Mouse (Mus musculus) heart, embryonic 13.5 days (tissue): ENCODE data around the gene Rgcc. TPM values are rescaled to one million over a fixed set of nuclear protein-coding genes. Genes with fewer than 3 reads are reported as not detected.

Experiments
- ATAC-seq: fragments of 200-750 bp; cut with Nextera tagmentation; 2 replicates; pipeline ENCODE4 v1.8.0; 2017; ENCODE audit warnings: moderate TSS enrichment; ENCODE audit not compliant: insufficient number of reproducible peaks, low FRiP score, low TSS enrichment; ENCODE audit errors: extremely low read depth
- H3K27ac ChIP-seq: fragments of 300-500 bp; sonication (generic); replicated peaks from 2 replicates; pipeline ENCODE4 v1.5.1; 2015; ENCODE audit warnings: moderate library complexity, mild to moderate bottlenecking, inconsistent platforms
- H3K27me3 ChIP-seq: fragments of 300-500 bp; sonication (generic); replicated peaks from 2 replicates; pipeline ENCODE4 v1.6.1; 2015; ENCODE audit warnings: mild to moderate bottlenecking, inconsistent platforms
- H3K36me3 ChIP-seq: fragments of 300-500 bp; sonication (generic); 2 replicates; pipeline ENCODE4 v1.6.1; 2015; ENCODE audit warnings: mild to moderate bottlenecking, inconsistent platforms
- H3K4me1 ChIP-seq: fragments of 300-500 bp; sonication (generic); 2 replicates; pipeline ENCODE4 v1.6.1; 2015; ENCODE audit warnings: inconsistent platforms
- H3K4me2 ChIP-seq: fragments of 300-500 bp; sonication (generic); 2 replicates; pipeline ENCODE4 v1.6.1; 2015; ENCODE audit warnings: inconsistent platforms, mild to moderate bottlenecking, moderate library complexity
- H3K4me3 ChIP-seq: fragments of 300-500 bp; sonication (generic); 2 replicates; pipeline ENCODE4 v1.5.1; 2015; ENCODE audit warnings: moderate library complexity, mild to moderate bottlenecking, inconsistent platforms
- H3K9ac ChIP-seq: fragments of 300-500 bp; sonication (generic); 2 replicates; pipeline ENCODE4 v1.6.1; 2015; ENCODE audit warnings: inconsistent platforms, mild to moderate bottlenecking, moderate library complexity
- H3K9me3 ChIP-seq: fragments of 300-500 bp; sonication (generic); 2 replicates; pipeline ENCODE4 v1.6.1; 2016; ENCODE audit warnings: inconsistent platforms
- WGBS: fragments of 180-500 bp; shearing (Covaris S2); methylation state at CpG from one replicate; pipeline ENCODE4 v1.1.7; 2015; ENCODE audit warnings: mixed read lengths; 5-methylcytosine and 5-hydroxymethylcytosine counted together
- polyA plus RNA-seq: library from polyadenylated mRNA; unstranded; fragments of >200 nt; fragmentation: Nextera tagmentation; extraction: Ambion mirVana; gene quantifications from 2 replicates; pipeline ENCODE4 v1.2.1, GENCODE M21; 2015

The Rgcc gene
- polyA plus RNA-seq, 1 experiment from 2014 or later, result 12.6 TPM

DNA sequence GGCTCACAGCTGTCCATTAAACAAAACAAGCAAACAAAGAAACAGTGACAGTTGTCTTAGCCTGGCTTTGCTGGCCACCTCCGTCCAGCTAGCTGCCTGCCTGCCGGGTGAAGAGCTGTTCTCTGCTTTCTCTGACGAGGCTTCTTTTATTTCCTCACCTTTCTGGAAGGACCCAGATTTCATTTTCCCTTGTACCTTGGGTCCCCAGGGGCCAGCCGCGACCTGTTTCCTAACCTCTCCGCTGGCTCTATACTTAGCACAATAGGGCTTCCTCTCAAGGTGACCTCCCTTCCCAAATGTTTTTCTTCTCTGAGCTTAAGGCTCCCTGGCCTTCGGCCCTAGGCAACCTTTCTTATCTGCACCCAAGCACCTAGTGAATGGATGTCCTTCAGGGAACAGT, 23.5 kb downstream of the Rgcc start:
- 32% methylated on average over 7 of the region's 7 CpGs for WGBS
- H3K9ac ChIP-seq, result peak overlapping the region; percentile 16; the same call in 1 of the 2 replicates

DNA sequence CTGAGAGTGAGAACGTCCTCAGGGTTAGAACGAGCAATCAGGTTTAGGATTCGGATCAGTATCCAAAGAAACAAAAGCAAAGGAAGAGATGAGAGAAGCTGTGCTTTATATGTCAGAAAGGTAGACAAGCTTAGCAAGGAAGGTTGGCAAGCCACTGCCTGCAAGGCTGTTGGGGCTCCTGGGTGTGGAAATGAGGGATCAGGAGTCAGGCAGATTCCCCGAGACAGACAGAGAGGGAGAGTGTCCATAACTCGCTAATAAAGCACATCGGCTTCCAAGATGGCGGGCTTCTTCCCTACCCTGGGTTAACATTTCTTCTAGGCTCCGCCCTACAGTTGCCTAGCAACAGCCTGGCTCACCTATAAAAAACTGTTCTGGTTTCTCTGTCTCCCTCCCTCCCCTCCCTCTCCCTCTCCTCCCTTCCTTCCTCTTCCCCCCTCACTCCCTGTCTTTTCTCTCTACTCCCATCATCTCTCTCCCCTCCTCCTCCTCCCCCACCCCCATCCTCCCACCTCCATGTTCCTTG, 25.5 kb downstream of the Rgcc start:
- H3K4me3 ChIP-seq, result no peak overlapping the region
- ATAC-seq, result no peak
- WGBS, result 79% methylated on average over 8 of the region's 8 CpGs

More for the DNA sequence above, 23.5 kb downstream of the Rgcc start:
- no peaks in the 10 kb centered on the region for H3K27me3 ChIP-seq
- H3K9me3 ChIP-seq, result no peaks in the 10 kb centered on the region
- no peaks in the 10 kb centered on the region for H3K36me3 ChIP-seq
- ATAC-seq, result no peak
- H3K4me3 ChIP-seq, result no peak overlapping the region
- H3K4me2 ChIP-seq, result no peak overlapping the region
- H3K4me1 ChIP-seq, result peaks cover 33% of the 10 kb centered on the region
- no peak overlapping the region for H3K27ac ChIP-seq

DNA sequence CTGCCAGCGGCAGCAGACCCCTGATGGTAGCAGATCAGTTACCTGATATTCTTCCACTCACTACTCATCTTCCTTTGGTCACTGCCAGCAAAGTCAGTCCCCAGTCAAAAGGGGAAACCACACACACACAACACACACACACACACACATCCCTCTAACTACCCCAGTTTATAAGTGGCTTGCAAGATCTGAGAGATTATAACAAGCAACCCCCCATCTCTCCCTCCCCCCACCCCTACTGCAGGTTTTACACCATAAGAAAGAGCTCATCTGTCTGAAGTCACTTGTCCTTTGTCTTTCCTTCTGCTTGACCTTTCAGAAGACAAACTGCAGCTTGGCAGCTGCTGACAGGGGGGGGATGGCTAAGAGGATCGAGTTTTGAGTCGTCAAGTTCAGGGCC, 26.0 kb downstream of the Rgcc start:
- Histone ChIP-seq H3K9ac (no peak overlapping the region), H3K4me2 (no peak overlapping the region), H3K4me1 (peaks cover 33% of the 10 kb centered on the region), H3K4me3 (no peak overlapping the region), H3K27ac (no peak overlapping the region), H3K9me3 (no peaks in the 10 kb centered on the region), H3K27me3 (no peaks in the 10 kb centered on the region), H3K36me3 (no peaks in the 10 kb centered on the region)
- ATAC-seq, result no peak
- WGBS, result 31% methylated on average over 3 of the region's 3 CpGs

More for the DNA sequence above, 25.5 kb downstream of the Rgcc start:
- peaks cover 33% of the 10 kb centered on the region for H3K4me1 ChIP-seq
- no peak overlapping the region for H3K4me2 ChIP-seq
- H3K36me3 ChIP-seq, result no peaks in the 10 kb centered on the region
- H3K27ac ChIP-seq, result no peak overlapping the region
- H3K9me3 ChIP-seq, result no peaks in the 10 kb centered on the region
- no peak overlapping the region for H3K9ac ChIP-seq
- no peaks in the 10 kb centered on the region for H3K27me3 ChIP-seq

DNA sequence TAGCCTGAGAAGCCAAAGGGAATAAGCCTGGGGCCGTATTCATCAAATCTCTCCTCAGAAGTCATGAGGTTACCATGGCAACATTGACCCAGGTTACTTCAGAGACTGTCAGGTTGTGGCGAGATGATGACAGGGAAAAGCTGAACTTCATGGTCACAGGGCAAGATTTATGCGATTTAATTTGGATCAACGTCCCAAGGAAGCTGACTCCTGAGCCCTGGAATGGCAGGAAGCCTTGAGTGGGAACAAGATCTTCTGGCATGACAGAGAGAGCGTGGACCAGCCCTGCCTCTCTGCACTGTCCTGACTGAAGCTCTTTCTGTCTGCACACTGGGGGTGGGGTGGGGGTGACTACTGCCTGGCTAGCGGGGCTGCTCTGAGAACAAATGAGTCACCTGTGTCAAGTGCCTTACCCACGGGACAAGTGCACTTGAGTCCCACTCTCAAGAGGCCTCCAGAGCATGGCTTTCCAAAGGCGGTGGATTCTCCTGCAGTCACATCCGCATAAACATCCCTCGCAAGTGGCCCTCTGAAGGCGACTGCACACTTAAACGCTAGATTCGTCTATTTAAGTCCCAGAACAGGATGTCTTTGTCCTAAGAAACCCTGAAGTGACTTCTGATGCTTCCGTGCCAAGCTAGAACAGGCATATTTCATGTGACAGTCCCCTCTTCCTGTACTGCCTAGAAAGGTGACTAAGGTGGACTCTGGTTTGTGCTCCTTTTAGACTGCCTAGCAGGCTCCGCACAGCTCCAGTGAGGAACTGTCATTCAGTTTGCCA, 27.6 kb downstream of the Rgcc start:
- H3K27ac ChIP-seq, result no peak overlapping the region
- no peak overlapping the region for H3K4me3 ChIP-seq
- H3K4me2 ChIP-seq, result no peak overlapping the region
- peaks cover 3% of the 10 kb centered on the region; the same call in 1 of the 2 replicates for H3K9me3 ChIP-seq
- no peak overlapping the region for H3K9ac ChIP-seq
- no peaks in the 10 kb centered on the region for H3K27me3 ChIP-seq
- 61% methylated on average over 15 of the region's 15 CpGs for WGBS
- ATAC-seq, result no peak
- H3K4me1 ChIP-seq, result peaks cover 39% of the 10 kb centered on the region
- no peaks in the 10 kb centered on the region for H3K36me3 ChIP-seq

DNA sequence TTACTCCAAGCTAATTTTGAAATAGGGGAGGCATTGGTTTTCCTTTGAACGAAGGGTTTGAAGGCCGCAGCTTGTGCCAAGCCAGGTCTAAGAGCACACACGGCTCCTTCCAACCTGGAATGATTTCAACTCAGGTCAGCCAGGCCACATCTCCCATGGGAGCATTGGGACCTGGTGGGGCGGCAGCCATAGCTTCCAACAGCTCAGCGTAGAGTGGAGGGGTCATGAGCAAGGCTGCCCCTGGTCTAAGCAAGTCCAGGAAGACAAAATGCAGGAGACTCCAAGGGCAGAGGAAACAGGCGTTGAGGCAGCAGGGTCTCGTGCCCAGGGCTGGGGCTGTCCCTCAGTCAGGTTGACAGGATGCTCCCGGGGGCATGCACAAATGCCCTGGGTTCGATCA, 28.5 kb downstream of the Rgcc start:
- Histone ChIP-seq H3K27ac (no peak overlapping the region), H3K27me3 (0 out of 2 replicates have a peak, but pooled peaks cover 1% of the 10 kb centered on the region), H3K4me1 (peaks cover 35% of the 10 kb centered on the region), H3K9me3 (peaks cover 3% of the 10 kb centered on the region; the same call in 1 of the 2 replicates), H3K4me3 (no peak overlapping the region), H3K9ac (no peak overlapping the region), H3K4me2 (no peak overlapping the region), H3K36me3 (no peaks in the 10 kb centered on the region)
- 83% methylated on average over 9 of the region's 9 CpGs for WGBS
- no peak for ATAC-seq

DNA sequence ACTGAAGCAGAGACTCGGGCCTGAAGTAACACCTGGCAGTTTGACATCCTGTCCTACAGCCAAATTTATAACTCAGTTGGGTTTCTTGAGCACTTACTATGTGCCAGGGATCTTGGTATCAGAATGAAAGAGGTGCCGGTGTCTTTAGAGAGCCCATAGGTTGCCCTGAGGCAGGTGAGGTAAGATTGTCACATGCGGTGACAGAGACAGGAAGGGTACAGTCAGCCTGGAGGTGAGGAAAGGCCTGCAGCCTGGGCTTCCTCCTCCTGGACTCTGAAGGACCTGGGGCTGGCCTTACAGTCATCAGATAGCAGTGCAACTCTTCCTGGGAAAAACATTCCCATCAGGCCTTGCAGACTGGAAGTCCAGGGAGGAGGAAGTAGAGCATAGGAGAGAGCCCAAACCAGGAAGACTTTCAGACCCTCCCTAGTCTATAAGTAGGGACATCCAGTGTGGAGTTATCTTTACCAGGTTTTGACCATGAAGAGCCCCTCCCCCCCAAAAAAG, 29.2 kb downstream of the Rgcc start:
- Histone ChIP-seq H3K36me3 (no peaks in the 10 kb centered on the region), H3K9me3 (peaks cover 3% of the 10 kb centered on the region; the same call in 1 of the 2 replicates), H3K27ac (no peak overlapping the region), H3K4me1 (peaks cover 28% of the 10 kb centered on the region), H3K27me3 (0 out of 2 replicates have a peak, but pooled peaks cover 3% of the 10 kb centered on the region), H3K4me3 (no peak overlapping the region), H3K9ac (no peak overlapping the region), H3K4me2 (no peak overlapping the region)
- ATAC-seq, result no peak
- 89% methylated on average over 3 of the region's 3 CpGs for WGBS

DNA sequence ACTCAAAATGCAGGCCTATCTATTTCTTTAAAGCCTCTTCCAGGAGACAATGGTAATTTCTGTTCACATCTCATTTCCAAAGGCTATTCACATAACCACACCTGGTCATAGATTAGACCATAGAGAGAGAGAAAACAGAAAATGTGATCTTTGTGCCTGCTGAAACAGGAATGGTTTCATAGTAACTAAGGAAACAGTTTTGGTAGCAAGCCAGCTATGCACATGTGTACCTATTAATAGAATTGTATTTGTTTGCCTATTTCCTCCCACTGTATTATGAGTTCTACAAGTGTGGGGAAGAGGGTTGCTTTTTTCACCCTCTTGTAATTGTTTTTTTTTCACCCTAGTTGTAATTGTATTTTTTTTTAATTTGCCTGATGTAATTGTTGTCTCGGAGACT, 31.9 kb downstream of the Rgcc start:
- 57% methylated on average over 1 of the region's 1 CpGs for WGBS

DNA sequence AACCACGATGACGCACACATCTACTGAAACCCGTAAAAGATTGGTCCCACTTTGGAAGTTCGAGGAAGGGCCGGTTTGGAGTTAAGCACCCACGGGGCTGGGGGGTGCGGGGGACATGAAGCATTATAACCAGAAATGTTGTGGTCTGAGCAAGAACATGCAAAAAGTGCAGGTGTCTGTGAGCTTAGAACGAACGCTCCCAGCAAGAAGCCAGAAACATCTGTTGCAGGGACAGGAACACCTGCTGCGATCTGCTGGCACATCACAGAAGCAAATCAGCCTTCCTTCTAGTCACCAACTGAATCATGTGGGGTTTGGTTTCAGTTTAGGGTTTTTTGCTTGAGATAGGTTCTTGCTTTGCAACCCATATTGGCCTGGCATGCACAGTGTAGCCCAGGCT, 33.6 kb downstream of the Rgcc start:
- H3K36me3 ChIP-seq, result no peaks in the 10 kb centered on the region
- no peak overlapping the region for H3K4me3 ChIP-seq
- no peak overlapping the region for H3K27ac ChIP-seq
- H3K4me1 ChIP-seq, result peaks cover 9% of the 10 kb centered on the region
- H3K9ac ChIP-seq, result no peak overlapping the region
- 0 out of 2 replicates have a peak, but pooled peaks cover 7% of the 10 kb centered on the region for H3K27me3 ChIP-seq
- H3K4me2 ChIP-seq, result no peak overlapping the region
- ATAC-seq, result no peak
- WGBS, result 81% methylated on average over 10 of the region's 10 CpGs
- peaks cover 3% of the 10 kb centered on the region; the same call in 1 of the 2 replicates for H3K9me3 ChIP-seq

More for the DNA sequence above, 31.9 kb downstream of the Rgcc start:
- no peak for ATAC-seq
- Histone ChIP-seq H3K9me3 (peaks cover 3% of the 10 kb centered on the region; the same call in 1 of the 2 replicates), H3K27ac (no peak overlapping the region), H3K4me3 (no peak overlapping the region), H3K27me3 (0 out of 2 replicates have a peak, but pooled peaks cover 4% of the 10 kb centered on the region), H3K4me2 (no peak overlapping the region), H3K36me3 (no peaks in the 10 kb centered on the region), H3K9ac (no peak overlapping the region), H3K4me1 (peaks cover 17% of the 10 kb centered on the region)

DNA sequence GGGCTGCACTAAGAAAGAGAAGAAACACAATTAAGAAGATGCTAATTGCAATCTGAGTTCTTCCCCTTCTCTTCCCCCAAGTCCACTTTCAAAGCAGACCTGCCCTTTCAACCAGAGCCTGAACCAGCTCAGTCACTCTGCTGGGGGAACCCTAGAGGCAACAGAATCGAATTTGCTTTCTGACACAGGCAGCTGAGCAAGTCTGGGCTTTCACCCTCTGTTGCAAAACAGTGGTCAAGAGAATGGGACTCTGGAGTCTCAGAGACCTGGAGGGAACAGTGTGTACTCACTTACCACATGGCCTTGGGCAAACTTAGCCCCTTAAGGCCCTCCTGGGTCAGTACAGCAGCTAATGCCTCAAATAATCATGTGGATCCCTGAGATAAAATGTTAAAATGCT, 34.1 kb downstream of the Rgcc start:
- no peak overlapping the region for H3K4me2 ChIP-seq
- no peaks in the 10 kb centered on the region for H3K36me3 ChIP-seq
- H3K27me3 ChIP-seq, result 0 out of 2 replicates have a peak, but pooled peaks cover 11% of the 10 kb centered on the region
- peaks cover 3% of the 10 kb centered on the region; the same call in 1 of the 2 replicates for H3K9me3 ChIP-seq
- H3K27ac ChIP-seq, result no peak overlapping the region
- H3K4me3 ChIP-seq, result no peak overlapping the region
- no peak overlapping the region for H3K9ac ChIP-seq
- 48% methylated on average over 1 of the region's 1 CpGs for WGBS
- no peak for ATAC-seq
- peaks cover 9% of the 10 kb centered on the region for H3K4me1 ChIP-seq

DNA sequence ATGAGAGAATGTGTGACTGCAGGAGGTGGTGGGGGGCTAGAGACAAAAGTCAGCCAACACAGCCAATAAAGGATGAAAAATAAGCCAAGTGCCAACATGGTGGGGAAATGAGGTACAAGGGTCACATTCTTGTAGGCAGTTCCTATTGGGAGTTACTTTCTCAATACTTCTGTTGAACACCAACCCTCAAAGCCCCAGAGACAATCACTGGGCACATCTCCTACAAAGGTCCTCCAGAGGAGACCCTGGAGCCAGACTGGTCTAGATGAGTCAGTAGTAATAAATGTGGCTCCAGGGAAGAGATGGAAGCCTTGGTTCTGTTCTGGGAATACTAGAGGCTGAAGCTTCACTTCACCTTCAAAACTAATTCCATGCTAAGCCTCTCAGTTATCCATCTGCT, 35.0 kb downstream of the Rgcc start:
- 0 out of 2 replicates have a peak, but pooled peaks cover 11% of the 10 kb centered on the region for H3K27me3 ChIP-seq
- no peak for ATAC-seq
- peaks cover 3% of the 10 kb centered on the region; the same call in 1 of the 2 replicates for H3K9me3 ChIP-seq
- no peak overlapping the region for H3K27ac ChIP-seq
- no peak overlapping the region for H3K4me2 ChIP-seq
- peaks cover 9% of the 10 kb centered on the region for H3K4me1 ChIP-seq
- no peak overlapping the region for H3K9ac ChIP-seq
- no peaks in the 10 kb centered on the region for H3K36me3 ChIP-seq
- no peak overlapping the region for H3K4me3 ChIP-seq

DNA sequence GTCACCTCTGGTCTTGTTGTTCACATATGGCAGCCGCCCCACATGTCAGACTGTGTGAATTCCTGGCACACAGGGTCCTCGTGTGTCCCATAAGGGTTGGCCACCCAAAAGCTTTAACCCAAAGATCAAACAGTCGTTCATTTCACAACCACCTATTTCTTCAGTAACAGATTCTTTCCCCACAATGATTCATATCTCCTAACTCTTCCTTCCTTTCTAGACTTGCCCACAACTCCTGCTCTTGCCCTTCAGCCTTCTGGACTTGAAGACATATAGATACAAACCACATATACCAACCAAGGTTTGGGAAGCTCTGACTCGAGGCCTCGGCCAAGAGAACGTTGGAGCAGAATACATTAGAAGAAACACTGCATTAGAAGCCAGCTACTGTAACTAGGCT, 35.7 kb downstream of the Rgcc start:
- no peak overlapping the region for H3K4me3 ChIP-seq
- H3K9me3 ChIP-seq, result peaks cover 3% of the 10 kb centered on the region; the same call in 1 of the 2 replicates
- H3K27ac ChIP-seq, result no peak overlapping the region
- 80% methylated on average over 6 of the region's 6 CpGs for WGBS
- ATAC-seq, result no peak
- H3K4me1 ChIP-seq, result peaks cover 9% of the 10 kb centered on the region
- H3K9ac ChIP-seq, result no peak overlapping the region
- H3K27me3 ChIP-seq, result peaks cover 15% of the 10 kb centered on the region; the same call in 1 of the 2 replicates
- no peak overlapping the region for H3K4me2 ChIP-seq
- H3K36me3 ChIP-seq, result no peaks in the 10 kb centered on the region
